Mouse (Mus musculus) liver, postnatal 0 days (tissue): ENCODE results near the gene Mettl23.

Experiments used
- CTCF ChIP-seq: sonication (generic); IDR thresholded peaks from 2 replicates; pipeline ENCODE4 v1.5.1; 2016; ENCODE audit warnings: antibody characterized with exemption, low read depth
- EP300 ChIP-seq: IDR thresholded peaks from 2 replicates; pipeline ENCODE4 v1.6.1; 2016; ENCODE audit warnings: antibody characterized with exemption, low read depth, mild to moderate bottlenecking

DNA sequence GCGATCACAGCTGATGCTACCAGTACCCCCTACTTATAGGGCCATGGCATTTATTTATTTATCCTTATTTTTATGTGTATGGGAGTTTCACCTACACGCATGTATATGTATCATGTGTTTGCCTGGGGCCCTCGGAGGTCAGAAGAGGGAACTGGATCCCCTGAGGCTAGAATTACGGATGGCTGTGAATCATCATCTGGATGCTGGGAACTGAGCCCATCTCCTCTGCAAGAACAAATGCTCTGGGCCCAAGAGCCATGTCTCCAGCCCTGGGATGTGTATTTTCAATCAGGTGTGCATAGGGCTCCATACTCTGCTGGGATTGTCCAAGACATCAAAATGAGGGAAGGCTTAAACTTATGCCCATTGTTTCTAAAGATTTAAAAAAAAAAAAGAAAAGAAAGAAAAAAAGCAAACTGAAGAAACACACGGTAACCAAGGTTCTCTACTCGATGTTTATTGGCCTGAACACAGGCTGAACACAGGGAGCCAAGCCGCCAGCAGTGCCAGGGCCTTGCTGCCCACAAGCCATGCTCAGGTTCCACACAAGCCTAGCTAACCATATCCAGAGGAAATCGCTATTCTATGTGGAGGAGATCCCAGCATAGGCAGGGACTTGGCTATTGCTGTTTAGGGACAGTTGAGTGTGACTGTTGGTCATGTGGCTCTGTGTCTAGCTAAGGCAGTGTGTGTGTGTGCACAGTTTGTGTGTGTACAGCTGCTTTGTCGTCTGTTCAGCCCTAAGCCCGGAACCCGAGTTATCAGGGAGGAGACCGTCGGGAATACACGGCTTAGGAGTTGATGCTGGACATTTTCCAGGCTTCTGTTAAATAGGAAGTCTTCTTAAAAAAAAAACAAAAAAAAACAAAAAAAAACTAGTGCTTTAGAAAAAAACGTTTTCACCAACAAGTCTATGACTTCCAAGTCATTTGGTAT is 36.7 kb upstream of the Mettl23 start:
- TF ChIP-seq CTCF (no peak), EP300 (no peak)
